Comparison of ENCODE assay signal across 30 mouse cellular contexts in genomic region chr7:99585976-99586375, GRCm38 (mm10). TPM values are rescaled to one million over a fixed set of nuclear protein-coding genes. Genes with fewer than 3 reads are reported as not detected.
A peak's percentile ranks its signal among the peaks of the same experiment; 100 is the strongest.
DNase-seq lines count a peak whose midpoint lies in the region; ATAC-seq lines count a peak whose summit lies in the region.
"Had no signal": no experiment of that assay in that cellular context is flagged by ENCODE, and none has a peak within 500 bp of the region (broad histone marks: within the 10 kb centered on the region; RNA-seq: fewer than 3 reads in every experiment).

No protein-coding gene starts in this region.

- no peak for ATAC-seq in hindbrain, embryonic 15.5 days (ENCODE audit: low FRiP score, low read depth)
- ATAC-seq in kidney, embryonic 16.5 days (ENCODE audit: low FRiP score, low TSS enrichment), result no peak
- ATAC-seq: CD4-positive, CD25-positive, alpha-beta regulatory T cell, adult 4 months; forebrain, embryonic 13.5 days; lung, postnatal 0 days had no signal

- peak; percentile 80 for DNase-seq in adrenal gland, adult 2 months
- DNase-seq in adrenal gland, adult 18-20 months (ENCODE audit: low spot score in 2 of 2), result no peak
- DNase-seq in hindbrain, embryonic 10.5 days (ENCODE audit: low spot score), result no peak
- DNase-seq in adrenal gland, adult 8-10 months, result peak; percentile 73
- DNase-seq in brain, adult 2 months (ENCODE audit: low read depth, low spot score), result peak; percentile 40
- DNase-seq in lung, postnatal 14 days, result no peak
- DNase-seq: cerebellum, adult 11-12 months; cerebellum, postnatal 36 days; gastrocnemius, postnatal 25 days; heart, adult 11 months; heart, postnatal 36 days; kidney, adult 18-20 months; kidney, postnatal 4 days; left cerebral cortex, postnatal 4 days; liver, embryonic 13.5 days; lung, adult 18-20 months; midbrain, embryonic 14.5 days; right cerebral cortex, adult 18-20 months; spleen, adult 18-20 months; thymus, postnatal 14 days had no signal

- H3K4me3 ChIP-seq in hindbrain, embryonic 15.5 days, result no peak overlapping the region
- H3K4me3 ChIP-seq in hindbrain, embryonic 10.5 days, result no peak overlapping the region
- H3K4me3 ChIP-seq in kidney, embryonic 16.5 days (ENCODE audit: low read length), result no peak overlapping the region
- H3K4me3 ChIP-seq: forebrain, embryonic 13.5 days; heart, embryonic 10.5 days; limb, embryonic 15.5 days; liver, embryonic 13.5 days had no signal

- H3K27ac ChIP-seq in hindbrain, embryonic 15.5 days (replicated peaks), result peak overlapping the region; percentile 9; the same call in 1 of the 2 replicates
- no peak overlapping the region for H3K27ac ChIP-seq in hindbrain, embryonic 10.5 days
- no peak overlapping the region for H3K27ac ChIP-seq in kidney, embryonic 16.5 days (ENCODE audit: low read length)
- H3K27ac ChIP-seq: forebrain, embryonic 13.5 days; heart, embryonic 10.5 days; kidney, postnatal 0 days; limb, embryonic 15.5 days; liver, embryonic 13.5 days had no signal

- H3K4me1 ChIP-seq in hindbrain, embryonic 15.5 days (replicated peaks), result peaks cover 25% of the 10 kb centered on the region
- peaks cover 89% of the 10 kb centered on the region for H3K4me1 ChIP-seq in hindbrain, embryonic 10.5 days (replicated peaks)
- H3K4me1 ChIP-seq in kidney, embryonic 16.5 days (ENCODE audit: insufficient read depth, low read length), result no peaks in the 10 kb centered on the region
- H3K4me1 ChIP-seq: limb, embryonic 15.5 days had no signal

- H3K4me2 ChIP-seq in hindbrain, embryonic 15.5 days, result no peak overlapping the region
- H3K4me2 ChIP-seq in kidney, embryonic 16.5 days (replicated peaks; ENCODE audit: low read depth, low read length), result no peak overlapping the region
- H3K4me2 ChIP-seq: forebrain, embryonic 13.5 days; limb, embryonic 15.5 days; liver, embryonic 13.5 days had no signal

- no peaks in the 10 kb centered on the region for H3K9me3 ChIP-seq in hindbrain, embryonic 15.5 days
- H3K9me3 ChIP-seq in hindbrain, embryonic 10.5 days, result no peaks in the 10 kb centered on the region
- no peaks in the 10 kb centered on the region for H3K9me3 ChIP-seq in kidney, embryonic 16.5 days (ENCODE audit: low read length)
- H3K9me3 ChIP-seq: forebrain, embryonic 13.5 days; heart, embryonic 10.5 days; limb, embryonic 15.5 days; liver, embryonic 13.5 days had no signal

- H3K27me3 ChIP-seq in hindbrain, embryonic 15.5 days, result no peaks in the 10 kb centered on the region
- H3K27me3 ChIP-seq in hindbrain, embryonic 10.5 days (ENCODE audit: insufficient read depth, poor library complexity, severe bottlenecking), result peaks cover 5% of the 10 kb centered on the region
- H3K27me3 ChIP-seq in kidney, embryonic 16.5 days (ENCODE audit: insufficient read depth, low read length), result no peaks in the 10 kb centered on the region
- H3K27me3 ChIP-seq: forebrain, embryonic 13.5 days; limb, embryonic 15.5 days; liver, embryonic 13.5 days had no signal

- H3K36me3 ChIP-seq in hindbrain, embryonic 15.5 days, result peaks cover 24% of the 10 kb centered on the region
- H3K36me3 ChIP-seq in hindbrain, embryonic 10.5 days, result peaks cover 39% of the 10 kb centered on the region
- H3K36me3 ChIP-seq in kidney, embryonic 16.5 days (ENCODE audit: insufficient read depth, low read length), result peaks cover 8% of the 10 kb centered on the region; the same call in 1 of the 2 replicates

- H3K9ac ChIP-seq in hindbrain, embryonic 15.5 days, result no peak overlapping the region
- H3K9ac ChIP-seq in kidney, embryonic 16.5 days (replicated peaks; ENCODE audit: low read length), result no peak overlapping the region
- H3K9ac ChIP-seq: forebrain, embryonic 13.5 days; limb, embryonic 15.5 days; liver, embryonic 13.5 days had no signal

- 77% methylated on average over 8 of the region's 8 CpGs for WGBS in hindbrain, embryonic 15.5 days
- WGBS in hindbrain, embryonic 10.5 days, result 86% methylated on average over 8 of the region's 8 CpGs
- WGBS in kidney, embryonic 16.5 days, result 86% methylated on average over 8 of the region's 8 CpGs

RNA-seq across cellular contexts. Expression of gene Tpbgl, which starts 40.9 kb away (rescaled TPM):
- total RNA-seq in adrenal gland, adult 2 months (2021), result 10 to 100 TPM; 21.6 to 25.3 TPM
- 71.2 and 81.0 TPM in 2 replicates for polyA plus RNA-seq in adrenal gland, adult 2 months (2012; rRNA removed)
- total RNA-seq in adrenal gland, adult 18-20 months (2021), result 10 to 100 TPM; 17.5 to 29.5 TPM
- 2.0 and 2.4 TPM in 2 replicates for polyA plus RNA-seq in hindbrain, embryonic 15.5 days (2015; fragmentation: Nextera tagmentation; extraction: Ambion mirVana)
- 0.59 and 0.81 TPM in 2 replicates for polyA plus RNA-seq in hindbrain, embryonic 10.5 days (2016; fragmentation: Nextera tagmentation; extraction: Ambion mirVana)
- 10 to 100 TPM; 29.8 to 42.0 (median 36.0) TPM for total RNA-seq in adrenal gland, adult 8-10 months (2022)
- 0.67 and 0.72 TPM in 2 replicates for polyA plus RNA-seq in kidney, embryonic 16.5 days (2015; fragmentation: Nextera tagmentation; extraction: Ambion mirVana)
- total RNA-seq: monocyte, adult 5-6 weeks; neutrophil, adult 5-6 weeks had no signal

RNA-seq across cellular contexts. Expression of gene Arrb1, which starts 50.7 kb away (rescaled TPM):
- 10 to 100 TPM; 38.7 to 62.2 TPM for total RNA-seq in adrenal gland, adult 2 months (2021)
- polyA plus RNA-seq in adrenal gland, adult 2 months (2012; rRNA removed), result 19.0 and 19.3 TPM in 2 replicates
- total RNA-seq in adrenal gland, adult 18-20 months (2021), result 10 to 100 TPM; 38.3 to 43.6 TPM
- 17.5 and 19.1 TPM in 2 replicates for polyA plus RNA-seq in hindbrain, embryonic 15.5 days (2015; fragmentation: Nextera tagmentation; extraction: Ambion mirVana)
- 14.6 and 15.0 TPM in 2 replicates for polyA plus RNA-seq in hindbrain, embryonic 10.5 days (2016; fragmentation: Nextera tagmentation; extraction: Ambion mirVana)
- 10 to 100 TPM; 59.8 to 82.0 (median 64.7) TPM for total RNA-seq in adrenal gland, adult 8-10 months (2022)
- polyA plus RNA-seq in kidney, embryonic 16.5 days (2015; fragmentation: Nextera tagmentation; extraction: Ambion mirVana), result 11.2 and 11.4 TPM in 2 replicates

Comparison
In these comparisons a context has a peak if more than half of its experiments do, and no peak if none do; other contexts are left out.
1. DNase-seq: peak in adrenal gland, adult 2 months (single experiment), adrenal gland, adult 8-10 months (single experiment) and brain, adult 2 months (single experiment); none in adrenal gland, adult 18-20 months (0 of 2), hindbrain, embryonic 10.5 days (single experiment) and lung, postnatal 14 days (single experiment).
2. RNA of gene Tpbgl, which starts 40.9 kb away (polyA plus RNA-seq): 71.2 to 81.0 TPM in adrenal gland, adult 2 months; 2.0 to 2.4 TPM in hindbrain, embryonic 15.5 days, 0.67 to 0.72 TPM in kidney, embryonic 16.5 days and 0.59 to 0.81 TPM in hindbrain, embryonic 10.5 days; every median in the first group is over 10 times any median in the second.